Mouse (Mus musculus) hindbrain, embryonic 15.5 days (tissue): ENCODE measurements around the gene 1700029I15Rik. TPM values are rescaled to one million over a fixed set of nuclear protein-coding genes. Genes with fewer than 3 reads are reported as not detected.

Experiments used
- ATAC-seq: fragments of 200-750 bp; cut with Nextera tagmentation; 2 replicates; pipeline ENCODE4 v1.8.0; 2017; ENCODE audit warnings: low read depth, moderate number of reproducible peaks, moderate TSS enrichment; ENCODE audit not compliant: low FRiP score
- H3K27ac ChIP-seq: fragments of 300-500 bp; sonication (generic); replicated peaks from 2 replicates; pipeline ENCODE4 v1.5.1; 2015; ENCODE audit warnings: mild to moderate bottlenecking, inconsistent platforms
- H3K27me3 ChIP-seq: fragments of 300-500 bp; sonication (generic); 2 replicates; pipeline ENCODE4 v1.6.1; 2015; ENCODE audit warnings: control low read depth, inconsistent platforms
- H3K36me3 ChIP-seq: fragments of 300-500 bp; sonication (generic); 2 replicates; pipeline ENCODE4 v1.6.1; 2015; ENCODE audit warnings: control low read depth, inconsistent platforms
- H3K4me1 ChIP-seq: fragments of 300-500 bp; sonication (generic); replicated peaks from 2 replicates; pipeline ENCODE4 v1.6.1; 2015; ENCODE audit warnings: control low read depth, inconsistent platforms
- H3K4me2 ChIP-seq: fragments of 300-500 bp; sonication (generic); 2 replicates; pipeline ENCODE4 v1.6.1; 2015; ENCODE audit warnings: moderate library complexity, mild to moderate bottlenecking, inconsistent platforms
- H3K4me3 ChIP-seq: fragments of 300-500 bp; sonication (generic); 2 replicates; pipeline ENCODE4 v1.5.1; 2015; ENCODE audit warnings: mild to moderate bottlenecking, inconsistent platforms
- H3K9ac ChIP-seq: fragments of 300-500 bp; sonication (generic); 2 replicates; pipeline ENCODE4 v1.6.1; 2015; ENCODE audit warnings: inconsistent platforms
- H3K9me3 ChIP-seq: fragments of 300-500 bp; sonication (generic); 2 replicates; pipeline ENCODE4 v1.6.1; 2016; ENCODE audit warnings: control low read depth, inconsistent platforms
- WGBS: fragments of 180-500 bp; shearing (Covaris S2); methylation state at CpG from one replicate; pipeline ENCODE4 v1.1.7; 2015; 5-methylcytosine and 5-hydroxymethylcytosine counted together
- polyA plus RNA-seq: library from polyadenylated mRNA; unstranded; fragments of >200 nt; fragmentation: Nextera tagmentation; extraction: Ambion mirVana; gene quantifications from 2 replicates; pipeline ENCODE4 v1.2.1, GENCODE M21; 2015

Gene 1700029I15Rik
- polyA plus RNA-seq, 1 experiment from 2014 or later = 8.8 TPM

GRCm38 (mm10) chr2:92400682-92401081, 18.3 kb downstream of the 1700029I15Rik start:
- under 1% methylated on average over 20 of the region's 22 CpGs for WGBS
- peaks cover 50% of the 10 kb centered on the region for H3K4me1 ChIP-seq
- H3K9ac ChIP-seq = peak overlapping the region; percentile 76
- H3K36me3 ChIP-seq = peaks cover 13% of the 10 kb centered on the region
- no peaks in the 10 kb centered on the region for H3K9me3 ChIP-seq
- H3K27ac ChIP-seq = peak overlapping the region; percentile 77
- peak overlapping the region; percentile 80 for H3K4me2 ChIP-seq
- peak overlapping the region; percentile 64 for H3K4me3 ChIP-seq
- ATAC-seq = no peak; the same call in 1 of the 2 replicates
- no peaks in the 10 kb centered on the region for H3K27me3 ChIP-seq

GRCm38 (mm10) chr2:92401091-92401561, 18.8 kb downstream of the 1700029I15Rik start, which contains the start of gene Mapk8ip1:
Gene Mapk8ip1 (minus strand): TSS chr2:92401263.
- peak within 1 kb of the TSS; percentile 76 for H3K9ac ChIP-seq
- H3K27me3 ChIP-seq = no peaks in the 10 kb centered on the region
- peak within 1 kb of the TSS; percentile 64 for H3K4me3 ChIP-seq
- peak; percentile 61 for ATAC-seq
- H3K36me3 ChIP-seq = peaks cover 13% of the 10 kb centered on the region
- H3K4me2 ChIP-seq = peak within 1 kb of the TSS; percentile 80
- peak within 1 kb of the TSS; percentile 77 for H3K27ac ChIP-seq
- WGBS = 4% methylated on average over 21 of the region's 59 CpGs
- peaks cover 54% of the 10 kb centered on the region for H3K4me1 ChIP-seq
- no peaks in the 10 kb centered on the region for H3K9me3 ChIP-seq

GRCm38 (mm10) chr2:92402591-92403326, 20.4 kb downstream of the 1700029I15Rik start:
- Histone ChIP-seq H3K4me3 (no peak overlapping the region), H3K9ac (no peak overlapping the region), H3K4me1 (peaks cover 47% of the 10 kb centered on the region), H3K27ac (peak overlapping the region; percentile 58), H3K36me3 (peaks cover 20% of the 10 kb centered on the region), H3K9me3 (no peaks in the 10 kb centered on the region), H3K27me3 (no peaks in the 10 kb centered on the region), H3K4me2 (no peak overlapping the region)
- WGBS = 61% methylated on average over 4 of the region's 4 CpGs
- ATAC-seq = no peak

- WGBS = 97% methylated on average over 5 of the region's 5 CpGs
- Histone ChIP-seq H3K9me3 (no peaks in the 10 kb centered on the region), H3K4me3 (no peak overlapping the region), H3K36me3 (peaks cover 31% of the 10 kb centered on the region), H3K4me1 (peaks cover 36% of the 10 kb centered on the region), H3K4me2 (no peak overlapping the region), H3K9ac (no peak overlapping the region), H3K27me3 (no peaks in the 10 kb centered on the region), H3K27ac (no peak overlapping the region)
- no peak for ATAC-seq
These were observed 21.5 kb downstream of the 1700029I15Rik start for GRCm38 (mm10) chr2:92403776-92404319.

GRCm38 (mm10) chr2:92404737-92405136, 22.4 kb downstream of the 1700029I15Rik start:
- no peak overlapping the region for H3K4me2 ChIP-seq
- 92% methylated on average over 6 of the region's 6 CpGs for WGBS
- ATAC-seq = no peak
- peaks cover 27% of the 10 kb centered on the region for H3K4me1 ChIP-seq
- peaks cover 40% of the 10 kb centered on the region for H3K36me3 ChIP-seq
- no peak overlapping the region for H3K27ac ChIP-seq
- H3K9me3 ChIP-seq = no peaks in the 10 kb centered on the region
- H3K9ac ChIP-seq = no peak overlapping the region
- H3K27me3 ChIP-seq = no peaks in the 10 kb centered on the region
- no peak overlapping the region for H3K4me3 ChIP-seq

GRCm38 (mm10) chr2:92405687-92406086, 23.3 kb downstream of the 1700029I15Rik start:
- Histone ChIP-seq H3K9ac (no peak overlapping the region), H3K9me3 (no peaks in the 10 kb centered on the region), H3K27me3 (no peaks in the 10 kb centered on the region), H3K4me3 (no peak overlapping the region), H3K36me3 (peaks cover 50% of the 10 kb centered on the region), H3K27ac (0 out of 2 replicates have a peak overlapping the region, but pooled peaks have one; percentile 54), H3K4me2 (no peak overlapping the region), H3K4me1 (peaks cover 24% of the 10 kb centered on the region)
- 50% methylated on average over 7 of the region's 7 CpGs for WGBS
- no peak for ATAC-seq

GRCm38 (mm10) chr2:92408309-92409045, 26.1 kb downstream of the 1700029I15Rik start:
- H3K36me3 ChIP-seq = peaks cover 78% of the 10 kb centered on the region

GRCm38 (mm10) chr2:92411705-92412104, 29.4 kb downstream of the 1700029I15Rik start:
- Histone ChIP-seq H3K9me3 (no peaks in the 10 kb centered on the region), H3K9ac (no peak overlapping the region), H3K4me2 (no peak overlapping the region), H3K36me3 (peaks cover 90% of the 10 kb centered on the region), H3K27me3 (no peaks in the 10 kb centered on the region), H3K27ac (no peak overlapping the region), H3K4me3 (no peak overlapping the region), H3K4me1 (no peaks in the 10 kb centered on the region)
- no peak for ATAC-seq
- 93% methylated on average over 10 of the region's 10 CpGs for WGBS

More at GRCm38 (mm10) chr2:92408309-92409045, 26.1 kb downstream of the 1700029I15Rik start:
- ATAC-seq = no peak
- no peaks in the 10 kb centered on the region for H3K27me3 ChIP-seq
- H3K27ac ChIP-seq = no peak overlapping the region
- no peak overlapping the region for H3K9ac ChIP-seq
- H3K4me1 ChIP-seq = peaks cover 9% of the 10 kb centered on the region
- H3K9me3 ChIP-seq = no peaks in the 10 kb centered on the region
- H3K4me2 ChIP-seq = no peak overlapping the region
- no peak overlapping the region for H3K4me3 ChIP-seq
- WGBS = 88% methylated on average over 18 of the region's 18 CpGs

- Histone ChIP-seq H3K4me1 (peaks cover 38% of the 10 kb centered on the region), H3K4me3 (no peak overlapping the region), H3K27ac (no peak overlapping the region), H3K27me3 (no peaks in the 10 kb centered on the region), H3K9ac (no peak overlapping the region), H3K36me3 (peaks cover 71% of the 10 kb centered on the region), H3K9me3 (no peaks in the 10 kb centered on the region), H3K4me2 (no peak overlapping the region)
- 95% methylated on average over 7 of the region's 7 CpGs for WGBS
- ATAC-seq = no peak
These were observed 39.5 kb downstream of the 1700029I15Rik start for GRCm38 (mm10) chr2:92421723-92422387.

- Histone ChIP-seq H3K4me2 (no peak overlapping the region), H3K4me3 (no peak overlapping the region), H3K36me3 (peaks cover 68% of the 10 kb centered on the region), H3K27me3 (no peaks in the 10 kb centered on the region), H3K9ac (no peak overlapping the region), H3K9me3 (no peaks in the 10 kb centered on the region), H3K4me1 (peaks cover 45% of the 10 kb centered on the region), H3K27ac (peak overlapping the region; percentile 83; the same call in 1 of the 2 replicates)
- 73% methylated on average over 10 of the region's 10 CpGs for WGBS
- ATAC-seq = no peak
These were observed 40.2 kb downstream of the 1700029I15Rik start for GRCm38 (mm10) chr2:92422388-92423135.

GRCm38 (mm10) chr2:92423156-92423555, 40.8 kb downstream of the 1700029I15Rik start:
- 91% methylated on average over 9 of the region's 9 CpGs for WGBS
- no peak overlapping the region for H3K9ac ChIP-seq
- H3K4me3 ChIP-seq = no peak overlapping the region
- H3K4me1 ChIP-seq = peaks cover 51% of the 10 kb centered on the region
- peak overlapping the region; percentile 83; the same call in 1 of the 2 replicates for H3K27ac ChIP-seq
- no peak for ATAC-seq
- no peak overlapping the region for H3K4me2 ChIP-seq
- H3K27me3 ChIP-seq = no peaks in the 10 kb centered on the region
- H3K9me3 ChIP-seq = no peaks in the 10 kb centered on the region
- peaks cover 63% of the 10 kb centered on the region for H3K36me3 ChIP-seq
